Mouse (Mus musculus): ENCODE measurements around the gene Ccdc88c. TPM values are rescaled to one million over a fixed set of nuclear protein-coding genes. Genes with fewer than 3 reads are reported as not detected.
A peak's percentile ranks its signal among the peaks of the same experiment; 100 is the strongest.

The Ccdc88c gene
- polyA plus RNA-seq, 1 experiment from 2014 or later = 4.8 TPM

- Histone ChIP-seq H3K27me3 (ENCODE audit: control insufficient read depth, insufficient read depth, low read length) (peaks cover 9% of the 10 kb centered on the region; the same call in 1 of the 2 replicates), H3K9me3 (replicated peaks; ENCODE audit: control insufficient read depth, low read length) (no peaks in the 10 kb centered on the region)
These were observed 37.7 kb downstream of the Ccdc88c start for GRCm38 (mm10) chr12:100991119-100991518.

DNA sequence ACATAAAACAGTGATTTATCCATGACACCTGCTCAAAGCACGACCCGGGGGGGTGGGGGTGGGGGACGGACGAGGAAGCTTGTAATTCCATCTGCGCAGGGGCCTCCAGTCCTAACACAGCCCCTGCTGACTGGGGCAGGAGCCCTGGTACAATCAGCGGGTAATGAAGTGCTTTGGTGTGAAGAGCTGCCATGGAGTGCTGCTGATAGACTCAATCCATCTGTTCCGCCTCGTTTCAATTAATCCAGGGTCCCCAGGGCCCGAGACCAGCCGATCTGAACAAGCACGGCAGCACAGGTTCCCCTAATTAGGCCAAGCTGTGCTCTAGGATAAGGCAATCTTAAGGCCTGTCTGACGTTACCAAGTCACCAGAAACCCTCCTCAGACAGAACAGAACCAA, 38.6 kb downstream of the Ccdc88c start:
- no peaks in the 10 kb centered on the region for H3K9me3 ChIP-seq (replicated peaks; ENCODE audit: control insufficient read depth, low read length)
- H3K9ac ChIP-seq (replicated peaks; ENCODE audit: low read length) = no peak overlapping the region
- H3K27me3 ChIP-seq (ENCODE audit: control insufficient read depth, insufficient read depth, low read length) = peaks cover 9% of the 10 kb centered on the region; the same call in 1 of the 2 replicates
- peaks cover 4% of the 10 kb centered on the region for H3K4me1 ChIP-seq (ENCODE audit: control insufficient read depth, insufficient read depth, low read length)
- no peak overlapping the region for H3K27ac ChIP-seq (replicated peaks; ENCODE audit: low read depth, low read length)
- peak; percentile 85 for DNase-seq (ENCODE audit: low spot score)
- 10% methylated on average over 12 of the region's 12 CpGs for WGBS
- no peak overlapping the region for H3K4me2 ChIP-seq (ENCODE audit: low read depth, low read length)
- H3K36me3 ChIP-seq (replicated peaks; ENCODE audit: control insufficient read depth, insufficient read depth, low read depth, low read length) = no peaks in the 10 kb centered on the region
- peak; percentile 70 for ATAC-seq (replicated peaks; ENCODE audit: insufficient number of reproducible peaks, low FRiP score, low TSS enrichment, low read depth)
- H3K4me3 ChIP-seq (ENCODE audit: low read depth, low read length) = no peak overlapping the region

More at GRCm38 (mm10) chr12:100991119-100991518, 37.7 kb downstream of the Ccdc88c start:
- H3K4me2 ChIP-seq (ENCODE audit: low read depth, low read length) = no peak overlapping the region
- no peaks in the 10 kb centered on the region for H3K36me3 ChIP-seq (replicated peaks; ENCODE audit: control insufficient read depth, insufficient read depth, low read depth, low read length)
- H3K9ac ChIP-seq (replicated peaks; ENCODE audit: low read length) = no peak overlapping the region
- ATAC-seq (replicated peaks; ENCODE audit: insufficient number of reproducible peaks, low FRiP score, low TSS enrichment, low read depth) (no peak), DNase-seq (ENCODE audit: low spot score) (no peak)
- WGBS = 85% methylated on average over 3 of the region's 3 CpGs
- no peak overlapping the region for H3K27ac ChIP-seq (replicated peaks; ENCODE audit: low read depth, low read length)
- no peak overlapping the region for H3K4me3 ChIP-seq (ENCODE audit: low read depth, low read length)
- peaks cover 9% of the 10 kb centered on the region for H3K4me1 ChIP-seq (ENCODE audit: control insufficient read depth, insufficient read depth, low read length)

DNA sequence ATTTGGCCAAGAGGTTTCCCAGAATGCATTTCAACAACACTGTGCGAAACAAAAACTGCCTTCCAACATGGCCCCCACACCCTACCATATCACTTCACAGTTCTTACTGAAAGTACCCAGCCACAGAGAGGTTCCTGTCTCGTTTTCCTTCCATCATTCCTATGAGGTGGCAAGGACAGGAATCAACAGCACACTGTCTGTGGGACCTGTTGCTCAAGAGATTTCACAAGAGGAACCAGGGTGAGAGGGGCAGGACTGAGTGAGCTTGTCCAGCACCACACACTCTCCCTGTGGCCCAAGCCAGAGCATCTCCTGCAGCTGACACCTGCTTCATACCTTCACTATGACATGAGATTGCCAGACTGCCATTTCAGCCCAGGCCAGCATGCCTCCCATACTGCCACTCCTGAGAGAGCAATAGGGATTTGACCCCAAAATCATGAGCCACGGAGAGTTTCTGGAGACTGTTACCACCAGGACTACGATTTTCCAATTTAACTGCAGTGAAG, 39.0 kb downstream of the Ccdc88c start:
- no peak overlapping the region for H3K4me3 ChIP-seq (ENCODE audit: low read depth, low read length)
- no peak overlapping the region for H3K4me2 ChIP-seq (ENCODE audit: low read depth, low read length)
- ATAC-seq (replicated peaks; ENCODE audit: insufficient number of reproducible peaks, low FRiP score, low TSS enrichment, low read depth) (0 out of 2 replicates have a peak, but pooled peaks have one; percentile 24), DNase-seq (ENCODE audit: low spot score) (no peak)
- H3K9me3 ChIP-seq (replicated peaks; ENCODE audit: control insufficient read depth, low read length) = no peaks in the 10 kb centered on the region
- H3K27me3 ChIP-seq (ENCODE audit: control insufficient read depth, insufficient read depth, low read length) = peaks cover 9% of the 10 kb centered on the region; the same call in 1 of the 2 replicates
- H3K9ac ChIP-seq (replicated peaks; ENCODE audit: low read length) = no peak overlapping the region
- WGBS = 57% methylated on average over 4 of the region's 4 CpGs
- no peak overlapping the region for H3K27ac ChIP-seq (replicated peaks; ENCODE audit: low read depth, low read length)
- 0 out of 2 replicates have a peak, but pooled peaks cover 4% of the 10 kb centered on the region for H3K4me1 ChIP-seq (ENCODE audit: control insufficient read depth, insufficient read depth, low read length)
- no peaks in the 10 kb centered on the region for H3K36me3 ChIP-seq (replicated peaks; ENCODE audit: control insufficient read depth, insufficient read depth, low read depth, low read length)

- Histone ChIP-seq H3K4me1 (ENCODE audit: control insufficient read depth, insufficient read depth, low read length) (0 out of 2 replicates have a peak, but pooled peaks cover 4% of the 10 kb centered on the region), H3K9ac (replicated peaks; ENCODE audit: low read length) (no peak overlapping the region), H3K4me3 (ENCODE audit: low read depth, low read length) (no peak overlapping the region), H3K4me2 (ENCODE audit: low read depth, low read length) (no peak overlapping the region), H3K9me3 (replicated peaks; ENCODE audit: control insufficient read depth, low read length) (no peaks in the 10 kb centered on the region), H3K27ac (replicated peaks; ENCODE audit: low read depth, low read length) (no peak overlapping the region), H3K27me3 (ENCODE audit: control insufficient read depth, insufficient read depth, low read length) (peaks cover 9% of the 10 kb centered on the region; the same call in 1 of the 2 replicates), H3K36me3 (replicated peaks; ENCODE audit: control insufficient read depth, insufficient read depth, low read depth, low read length) (no peaks in the 10 kb centered on the region)
- 78% methylated on average over 15 of the region's 15 CpGs for WGBS
- ATAC-seq (replicated peaks; ENCODE audit: insufficient number of reproducible peaks, low FRiP score, low TSS enrichment, low read depth) (no peak), DNase-seq (ENCODE audit: low spot score) (no peak)
These were observed 40.3 kb downstream of the Ccdc88c start for GRCm38 (mm10) chr12:100988324-100989130.

- no peak overlapping the region for H3K27ac ChIP-seq (replicated peaks; ENCODE audit: low read depth, low read length)
These were observed 42.4 kb downstream of the Ccdc88c start for GRCm38 (mm10) chr12:100986423-100986822.

GRCm38 (mm10) chr12:100985793-100986157, 43.1 kb downstream of the Ccdc88c start:
- ATAC-seq (replicated peaks; ENCODE audit: insufficient number of reproducible peaks, low FRiP score, low TSS enrichment, low read depth) (no peak), DNase-seq (ENCODE audit: low spot score) (no peak)
- 66% methylated on average over 2 of the region's 2 CpGs for WGBS
- Histone ChIP-seq H3K9ac (replicated peaks; ENCODE audit: low read length) (no peak overlapping the region), H3K4me1 (ENCODE audit: control insufficient read depth, insufficient read depth, low read length) (0 out of 2 replicates have a peak, but pooled peaks cover 4% of the 10 kb centered on the region), H3K27me3 (ENCODE audit: control insufficient read depth, insufficient read depth, low read length) (peaks cover 9% of the 10 kb centered on the region; the same call in 1 of the 2 replicates), H3K27ac (replicated peaks; ENCODE audit: low read depth, low read length) (no peak overlapping the region), H3K36me3 (replicated peaks; ENCODE audit: control insufficient read depth, insufficient read depth, low read depth, low read length) (no peaks in the 10 kb centered on the region), H3K4me3 (ENCODE audit: low read depth, low read length) (no peak overlapping the region), H3K9me3 (replicated peaks; ENCODE audit: control insufficient read depth, low read length) (no peaks in the 10 kb centered on the region), H3K4me2 (ENCODE audit: low read depth, low read length) (no peak overlapping the region)

More at GRCm38 (mm10) chr12:100986423-100986822, 42.4 kb downstream of the Ccdc88c start:
- Histone ChIP-seq H3K4me3 (ENCODE audit: low read depth, low read length) (no peak overlapping the region), H3K4me2 (ENCODE audit: low read depth, low read length) (no peak overlapping the region), H3K27me3 (ENCODE audit: control insufficient read depth, insufficient read depth, low read length) (peaks cover 9% of the 10 kb centered on the region; the same call in 1 of the 2 replicates), H3K4me1 (ENCODE audit: control insufficient read depth, insufficient read depth, low read length) (0 out of 2 replicates have a peak, but pooled peaks cover 4% of the 10 kb centered on the region), H3K9ac (replicated peaks; ENCODE audit: low read length) (no peak overlapping the region), H3K36me3 (replicated peaks; ENCODE audit: control insufficient read depth, insufficient read depth, low read depth, low read length) (no peaks in the 10 kb centered on the region), H3K9me3 (replicated peaks; ENCODE audit: control insufficient read depth, low read length) (no peaks in the 10 kb centered on the region)
- DNase-seq (ENCODE audit: low spot score) (no peak), ATAC-seq (replicated peaks; ENCODE audit: insufficient number of reproducible peaks, low FRiP score, low TSS enrichment, low read depth) (no peak)
- 77% methylated on average over 4 of the region's 4 CpGs for WGBS

DNA sequence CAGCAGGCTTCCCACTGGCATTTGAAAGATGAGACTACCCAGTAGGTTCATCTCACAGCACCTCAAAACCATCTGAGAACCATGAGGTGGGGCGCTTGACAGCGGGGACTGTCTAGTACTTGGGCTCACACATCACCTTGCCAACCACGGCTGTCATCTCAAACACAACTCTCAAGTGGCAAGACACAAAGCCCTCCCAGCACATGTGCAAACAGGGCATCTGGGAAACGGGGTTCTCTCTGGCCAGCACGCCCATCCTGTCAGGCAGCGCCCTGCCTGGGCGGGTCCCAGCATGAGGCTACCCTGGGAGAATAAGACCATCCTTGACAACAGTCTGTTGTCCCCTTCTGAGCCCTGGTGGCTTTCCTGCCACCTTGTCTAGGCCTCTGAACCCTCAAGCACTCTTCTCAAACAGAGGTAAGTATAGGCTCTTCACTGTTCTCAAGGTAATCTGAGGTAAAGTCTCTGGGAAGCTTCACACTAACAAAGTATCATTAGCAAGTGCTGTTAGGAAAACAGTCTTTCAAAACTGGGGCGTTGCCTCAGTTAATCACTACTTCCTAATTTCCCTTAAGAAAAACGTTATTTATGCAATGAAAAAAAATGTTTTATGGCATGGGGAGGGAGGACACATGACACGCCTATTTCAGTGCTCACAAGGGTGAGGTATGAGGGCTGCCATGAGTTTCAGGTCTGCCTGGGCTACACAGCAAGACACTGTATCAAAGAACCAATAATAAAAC, 43.6 kb downstream of the Ccdc88c start:
- H3K27me3 ChIP-seq (ENCODE audit: control insufficient read depth, insufficient read depth, low read length) = peaks cover 9% of the 10 kb centered on the region; the same call in 1 of the 2 replicates
- H3K4me2 ChIP-seq (ENCODE audit: low read depth, low read length) = no peak overlapping the region
- no peak overlapping the region for H3K9ac ChIP-seq (replicated peaks; ENCODE audit: low read length)
- 0 out of 2 replicates have a peak, but pooled peaks cover 3% of the 10 kb centered on the region for H3K4me1 ChIP-seq (ENCODE audit: control insufficient read depth, insufficient read depth, low read length)
- ATAC-seq (replicated peaks; ENCODE audit: insufficient number of reproducible peaks, low FRiP score, low TSS enrichment, low read depth) (no peak), DNase-seq (ENCODE audit: low spot score) (no peak)
- no peaks in the 10 kb centered on the region for H3K9me3 ChIP-seq (replicated peaks; ENCODE audit: control insufficient read depth, low read length)
- 88% methylated on average over 10 of the region's 10 CpGs for WGBS
- no peak overlapping the region for H3K4me3 ChIP-seq (ENCODE audit: low read depth, low read length)
- H3K36me3 ChIP-seq (replicated peaks; ENCODE audit: control insufficient read depth, insufficient read depth, low read depth, low read length) = no peaks in the 10 kb centered on the region
- H3K27ac ChIP-seq (replicated peaks; ENCODE audit: low read depth, low read length) = no peak overlapping the region
